Mouse (Mus musculus) megakaryocyte, embryonic 14.5 days (primary cell): ENCODE measurements at regions not wholly inside any gene's neighbourhood (a gene's known extent, or its start where the extent isn't known, plus 50 kb on each side); places are given as distances from the start of the nearest gene placed in this dataset.

Source experiments
- FLI1 ChIP-seq: IDR thresholded peaks from 2 replicates; pipeline ENCODE4 v1.6.1; 2012; ENCODE audit warnings: low read length, inconsistent platforms, mixed read lengths
- GATA1 ChIP-seq: IDR thresholded peaks from 3 replicates; pipeline ENCODE4 v1.6.1; 2012; ENCODE audit warnings: mixed read lengths, low read length, inconsistent platforms, borderline replicate concordance

GRCm38 (mm10) chr15:62189565-62190181, 1266.9 kb upstream of the A1bg start:
- TF ChIP-seq GATA1 = no peak
- no peak for TF ChIP-seq FLI1
